1 mouse cellular context compared by ENCODE assay signal in genomic region chr15:100380104-100380503, GRCm38 (mm10).
TF ChIP-seq lines count a peak whose summit lies in the region.

No protein-coding gene starts in this region.

TF ChIP-seq in CH12.LX, 34 proteins besides CTCF, POLR2A, EP300 and RAD21:
- TF ChIP-seq CHD2 (IDR thresholded peaks at IDR 0.05; ENCODE audit: low read length) (no peak), ZC3H11A (IDR thresholded peaks at IDR 0.05; ENCODE audit: low read depth, low read length) (no peak), E2F4 (IDR thresholded peaks at IDR 0.05; ENCODE audit: insufficient replicate concordance, low read depth, low read length) (no peak), NELFE (IDR thresholded peaks at IDR 0.05; ENCODE audit: low read depth, low read length) (no peak), MXI1 (IDR thresholded peaks at IDR 0.05; ENCODE audit: low read depth, low read length) (no peak), USF1 (IDR thresholded peaks at IDR 0.05; ENCODE audit: low read depth, low read length) (no peak), USF2 (conservative IDR thresholded peaks at IDR 0.05; ENCODE audit: low read depth, low read length) (no peak), MAFK (IDR thresholded peaks at IDR 0.05; ENCODE audit: insufficient replicate concordance, low read length) (no peak), HCFC1 (IDR thresholded peaks at IDR 0.05; ENCODE audit: low read depth, low read length) (no peak), PAX5 (IDR thresholded peaks at IDR 0.05; ENCODE audit: low read length) (no peak), SIN3A (IDR thresholded peaks at IDR 0.05; ENCODE audit: low read length) (no peak), JUN (IDR thresholded peaks at IDR 0.05; ENCODE audit: insufficient read depth, low read depth, low read length) (no peak)
